9 mouse cellular contexts compared by ENCODE assay signal in genomic region chr5:149185806-149186205, GRCm38 (mm10). TPM values are rescaled to one million over a fixed set of nuclear protein-coding genes. Genes with fewer than 3 reads are reported as not detected.
DNase-seq lines count a peak whose midpoint lies in the region; ATAC-seq and TF ChIP-seq lines count a peak whose summit lies in the region.
"Had no signal": no experiment of that assay in that cellular context is flagged by ENCODE, and none has a peak within 500 bp of the region (broad histone marks: within the 10 kb centered on the region; RNA-seq: fewer than 3 reads in every experiment).

No protein-coding gene starts in this region.

- no peak overlapping the region for H3K27ac ChIP-seq in heart, embryonic 16.5 days (ENCODE audit: low read length)
- H3K27ac ChIP-seq in bone marrow macrophage, adult 2 months (ENCODE audit: insufficient read depth, low read depth, low read length): no peak overlapping the region
- H3K27ac ChIP-seq in hindbrain, embryonic 15.5 days (replicated peaks): no peak overlapping the region
- no peak overlapping the region for H3K27ac ChIP-seq in midbrain, embryonic 12.5 days (replicated peaks)

- no peak for TF ChIP-seq POLR2A in bone marrow macrophage, adult 2 months (IDR thresholded peaks at IDR 0.05; ENCODE audit: borderline replicate concordance, low read depth, low read length)

- intact Hi-C loops in heart, postnatal 14 days (cut with DNase I): loop anchor here (2.0 to 10.0 kb wide), 3 partner anchors 43 to 261 kb away; partner anchors contain the start of gene Katnal1

- peaks cover 19% of the 10 kb centered on the region for H3K4me1 ChIP-seq in heart, embryonic 16.5 days (ENCODE audit: control insufficient read depth, insufficient read depth, low read length)
- H3K4me1 ChIP-seq in bone marrow macrophage, adult 2 months (ENCODE audit: control insufficient read depth, insufficient read depth, low read length): peaks cover 13% of the 10 kb centered on the region
- H3K4me1 ChIP-seq in hindbrain, embryonic 15.5 days (replicated peaks): peaks cover 24% of the 10 kb centered on the region
- H3K4me1 ChIP-seq in midbrain, embryonic 12.5 days: peaks cover 23% of the 10 kb centered on the region

- no peak for TF ChIP-seq CTCF in bone marrow macrophage, adult 2 months (IDR thresholded peaks at IDR 0.05; ENCODE audit: low read depth, low read length)

- H3K36me3 ChIP-seq in heart, embryonic 16.5 days (ENCODE audit: control insufficient read depth, insufficient read depth): peaks cover 17% of the 10 kb centered on the region
- H3K36me3 ChIP-seq in hindbrain, embryonic 15.5 days: peaks cover 19% of the 10 kb centered on the region
- peaks cover 22% of the 10 kb centered on the region for H3K36me3 ChIP-seq in midbrain, embryonic 12.5 days

- 68% methylated on average over 3 of the region's 3 CpGs for WGBS in heart, embryonic 16.5 days
- WGBS in hindbrain, embryonic 15.5 days: 81% methylated on average over 3 of the region's 3 CpGs
- 75% methylated on average over 3 of the region's 3 CpGs for WGBS in midbrain, embryonic 12.5 days

- H3K27me3 ChIP-seq in heart, embryonic 16.5 days (ENCODE audit: control insufficient read depth, insufficient read depth, low read length): no peaks in the 10 kb centered on the region
- no peaks in the 10 kb centered on the region for H3K27me3 ChIP-seq in hindbrain, embryonic 15.5 days
- H3K27me3 ChIP-seq in midbrain, embryonic 12.5 days: no peaks in the 10 kb centered on the region

- ATAC-seq in heart, embryonic 16.5 days (replicated peaks; ENCODE audit: extremely low read depth, insufficient read depth, low FRiP score): no peak
- no peak for ATAC-seq in hindbrain, embryonic 15.5 days (ENCODE audit: low FRiP score, low read depth)
- no peak for ATAC-seq in midbrain, embryonic 12.5 days (ENCODE audit: low FRiP score, low read depth)

- DNase-seq in heart, postnatal 14 days: no peak
- DNase-seq in gastrocnemius, adult 18-20 months (ENCODE audit: low spot score): no peak
- DNase-seq in left cerebral cortex, adult 8-10 months (ENCODE audit: low spot score in 2 of 2): no peak
- DNase-seq in embryo, embryonic 10.5 days (ENCODE audit: low spot score): no peak
- DNase-seq: kidney, adult 11 months had no signal

- H3K9ac ChIP-seq in heart, embryonic 16.5 days (ENCODE audit: low read length): peak overlapping the region; percentile 93; the same call in 1 of the 2 replicates
- peak overlapping the region; percentile 70; the same call in 1 of the 2 replicates for H3K9ac ChIP-seq in hindbrain, embryonic 15.5 days
- peak overlapping the region; percentile 84 for H3K9ac ChIP-seq in midbrain, embryonic 12.5 days (replicated peaks)

- H3K4me2 ChIP-seq in heart, embryonic 16.5 days (ENCODE audit: low read depth, low read length): peak overlapping the region; percentile 84
- peak overlapping the region; percentile 82 for H3K4me2 ChIP-seq in hindbrain, embryonic 15.5 days
- H3K4me2 ChIP-seq in midbrain, embryonic 12.5 days (replicated peaks): peak overlapping the region; percentile 81

- peak overlapping the region; percentile 95 for H3K4me3 ChIP-seq in heart, embryonic 16.5 days (ENCODE audit: low read length)
- H3K4me3 ChIP-seq in bone marrow macrophage, adult 2 months (ENCODE audit: insufficient read depth, low read length): peak overlapping the region; percentile 19
- H3K4me3 ChIP-seq in hindbrain, embryonic 15.5 days: peak overlapping the region; percentile 86
- peak overlapping the region; percentile 80 for H3K4me3 ChIP-seq in midbrain, embryonic 12.5 days

- H3K9me3 ChIP-seq in heart, embryonic 16.5 days (replicated peaks; ENCODE audit: control insufficient read depth, low read length): no peaks in the 10 kb centered on the region
- H3K9me3 ChIP-seq in hindbrain, embryonic 15.5 days: no peaks in the 10 kb centered on the region
- no peaks in the 10 kb centered on the region for H3K9me3 ChIP-seq in midbrain, embryonic 12.5 days

RNA-seq across cellular contexts. Expression of gene Hmgb1, which starts 1.5 kb away (rescaled TPM):
- 624 and 757 TPM in 2 replicates for polyA plus RNA-seq in heart, embryonic 16.5 days (2015; fragmentation: Nextera tagmentation; extraction: Ambion mirVana)
- 100 to 1,000 TPM; 119 to 130 TPM for total RNA-seq in heart, postnatal 14 days (2021)
- 89.1 and 109 TPM in 2 replicates for polyA plus RNA-seq in bone marrow macrophage, adult 2 months (2012; ENCODE audit: insufficient read depth, insufficient read length, missing spikeins)
- 690 and 735 TPM in 2 replicates for polyA plus RNA-seq in hindbrain, embryonic 15.5 days (2015; fragmentation: Nextera tagmentation; extraction: Ambion mirVana)
- 1,454 and 1,508 TPM in 2 replicates for polyA plus RNA-seq in midbrain, embryonic 12.5 days (2016; fragmentation: Nextera tagmentation; extraction: Ambion mirVana)
- total RNA-seq in gastrocnemius, adult 18-20 months (2021): 100 to 1,000 TPM; 100 to 119 TPM
- 100 to 1,000 TPM; 120 to 137 (median 132) TPM for total RNA-seq in left cerebral cortex, adult 8-10 months (2022)

RNA-seq across cellular contexts. Expression of gene Uspl1, which starts 1.7 kb away (rescaled TPM):
- 28.0 and 29.2 TPM in 2 replicates for polyA plus RNA-seq in heart, embryonic 16.5 days (2015; fragmentation: Nextera tagmentation; extraction: Ambion mirVana)
- 10 to 100 TPM; 17.6 to 19.6 TPM for total RNA-seq in heart, postnatal 14 days (2021)
- polyA plus RNA-seq in bone marrow macrophage, adult 2 months (2012; ENCODE audit: insufficient read depth, insufficient read length, missing spikeins): 14.8 and 15.4 TPM in 2 replicates
- polyA plus RNA-seq in hindbrain, embryonic 15.5 days (2015; fragmentation: Nextera tagmentation; extraction: Ambion mirVana): 50.5 and 50.9 TPM in 2 replicates
- polyA plus RNA-seq in midbrain, embryonic 12.5 days (2016; fragmentation: Nextera tagmentation; extraction: Ambion mirVana): 71.2 and 72.3 TPM in 2 replicates
- 10 to 100 TPM; 27.4 to 30.9 TPM for total RNA-seq in gastrocnemius, adult 18-20 months (2021)
- 10 to 100 TPM; 39.9 to 45.5 (median 41.6) TPM for total RNA-seq in left cerebral cortex, adult 8-10 months (2022)

Comparison
In these comparisons a context has a peak if more than half of its experiments do, and no peak if none do; other contexts are left out.
1. H3K4me3 ChIP-seq: peak in every context shown above with its lines; median percentile 95 in heart, embryonic 16.5 days; 86 in hindbrain, embryonic 15.5 days; 80 in midbrain, embryonic 12.5 days; 19 in bone marrow macrophage, adult 2 months.